17 mouse cellular contexts compared by ENCODE assay signal in the genomic region with DNA sequence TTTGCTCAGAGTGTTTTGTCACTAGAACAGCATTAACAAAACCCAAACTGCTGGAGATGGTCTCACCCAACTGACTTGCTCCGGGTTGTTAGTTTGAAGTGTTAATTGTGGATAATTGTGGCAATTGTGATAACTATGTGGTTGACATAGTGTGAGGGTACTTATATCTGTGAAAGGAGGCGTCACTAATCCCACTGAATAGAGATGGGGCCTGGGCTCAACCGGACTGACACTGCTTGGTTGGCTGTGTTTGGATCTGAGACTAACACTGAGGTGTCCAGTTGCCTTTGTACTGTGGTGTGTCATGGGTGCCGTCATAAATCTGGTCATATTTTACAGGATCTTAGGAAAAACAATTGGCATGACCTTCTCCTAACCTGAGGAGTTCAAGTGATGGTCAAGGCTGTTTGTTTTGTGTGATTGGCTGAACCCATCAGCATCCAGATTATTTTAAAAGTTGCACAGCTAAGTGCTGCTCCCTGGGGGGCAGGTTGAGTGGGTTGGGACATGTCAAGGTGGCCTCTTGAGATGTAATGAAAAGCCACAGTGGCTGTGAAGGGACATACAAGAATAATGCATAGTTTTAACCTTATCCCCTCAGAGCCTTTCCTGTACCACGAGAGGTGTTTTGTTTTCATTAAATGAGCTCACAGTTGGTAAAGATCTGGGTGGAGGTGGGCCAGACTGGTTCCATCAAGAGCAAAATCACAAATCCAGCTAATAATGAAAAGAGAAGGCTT. TPM values are rescaled to one million over a fixed set of nuclear protein-coding genes. Genes with fewer than 3 reads are reported as not detected.
A peak's percentile ranks its signal among the peaks of the same experiment; 100 is the strongest.
DNase-seq lines count a peak whose midpoint lies in the region; ATAC-seq and TF ChIP-seq lines count a peak whose summit lies in the region.
"Had no signal": no experiment of that assay in that cellular context is flagged by ENCODE, and none has a peak within 500 bp of the region (broad histone marks: within the 10 kb centered on the region; RNA-seq: fewer than 3 reads in every experiment).

No protein-coding gene starts in this region.

- DNase-seq in heart, adult 11 months, result peak; percentile 71
- no peak for DNase-seq in heart, adult 18-20 months
- no peak for DNase-seq in hindbrain, postnatal 0 days (ENCODE audit: low spot score)
- no peak for DNase-seq in frontal cortex, postnatal 10 days (ENCODE audit: low spot score in 2 of 2)
- no peak for DNase-seq in adrenal gland, postnatal 4 days (ENCODE audit: low spot score in 2 of 2)
- no peak for DNase-seq in kidney, postnatal 4 days
- DNase-seq: cerebellum, postnatal 10 days; gastrocnemius, postnatal 36 days; spleen, adult 18-20 months; thymus, adult 18-20 months had no signal

- 2% methylated on average over 5 of the region's 5 CpGs for WGBS in forebrain, embryonic 13.5 days
- 22% methylated on average over 5 of the region's 5 CpGs for WGBS in hindbrain, postnatal 0 days
- 11% methylated on average over 5 of the region's 5 CpGs for WGBS in neural tube, embryonic 12.5 days

- H3K4me3 ChIP-seq in forebrain, embryonic 13.5 days, result no peak overlapping the region
- H3K4me3 ChIP-seq in hindbrain, postnatal 0 days (ENCODE audit: low read length), result no peak overlapping the region
- H3K4me3 ChIP-seq in neural tube, embryonic 12.5 days, result no peak overlapping the region
- H3K4me3 ChIP-seq: erythroblast, embryonic 14.5 days had no signal

- H3K9ac ChIP-seq in forebrain, embryonic 13.5 days, result no peak overlapping the region
- H3K9ac ChIP-seq in hindbrain, postnatal 0 days (replicated peaks; ENCODE audit: low read length), result no peak overlapping the region
- no peak overlapping the region for H3K9ac ChIP-seq in neural tube, embryonic 12.5 days
- H3K9ac ChIP-seq: liver, postnatal 0 days had no signal

- ATAC-seq in forebrain, embryonic 13.5 days, result peak; percentile 70
- ATAC-seq in hindbrain, postnatal 0 days, result peak; percentile 8; the same call in 1 of the 2 replicates
- ATAC-seq in neural tube, embryonic 12.5 days (ENCODE audit: low FRiP score, low read depth), result peak; percentile 75
- ATAC-seq: intestine, postnatal 0 days; liver, postnatal 0 days had no signal

- H3K4me1 ChIP-seq in forebrain, embryonic 13.5 days, result peaks cover 36% of the 10 kb centered on the region
- no peaks in the 10 kb centered on the region for H3K4me1 ChIP-seq in hindbrain, postnatal 0 days (ENCODE audit: insufficient read depth, low read length)
- H3K4me1 ChIP-seq in neural tube, embryonic 12.5 days, result peaks cover 24% of the 10 kb centered on the region

- no peak overlapping the region for H3K4me2 ChIP-seq in forebrain, embryonic 13.5 days
- H3K4me2 ChIP-seq in hindbrain, postnatal 0 days (ENCODE audit: low read depth, low read length), result no peak overlapping the region
- H3K4me2 ChIP-seq in neural tube, embryonic 12.5 days (replicated peaks), result no peak overlapping the region

- 0 out of 2 replicates have a peak, but pooled peaks cover 2% of the 10 kb centered on the region for H3K9me3 ChIP-seq in forebrain, embryonic 13.5 days (replicated peaks)
- H3K9me3 ChIP-seq in hindbrain, postnatal 0 days (ENCODE audit: low read length), result no peaks in the 10 kb centered on the region
- H3K9me3 ChIP-seq in neural tube, embryonic 12.5 days, result no peaks in the 10 kb centered on the region

- peak overlapping the region; percentile 20 for H3K27ac ChIP-seq in forebrain, embryonic 13.5 days
- H3K27ac ChIP-seq in hindbrain, postnatal 0 days, result no peak overlapping the region
- no peak overlapping the region for H3K27ac ChIP-seq in neural tube, embryonic 12.5 days

- peaks cover 79% of the 10 kb centered on the region for H3K27me3 ChIP-seq in forebrain, embryonic 13.5 days
- no peaks in the 10 kb centered on the region for H3K27me3 ChIP-seq in hindbrain, postnatal 0 days (ENCODE audit: insufficient read depth, low read length)
- no peaks in the 10 kb centered on the region for H3K27me3 ChIP-seq in neural tube, embryonic 12.5 days (replicated peaks)

- no peaks in the 10 kb centered on the region for H3K36me3 ChIP-seq in forebrain, embryonic 13.5 days (ENCODE audit: poor library complexity, severe bottlenecking)
- no peaks in the 10 kb centered on the region for H3K36me3 ChIP-seq in hindbrain, postnatal 0 days (ENCODE audit: insufficient read depth, low read length)
- no peaks in the 10 kb centered on the region for H3K36me3 ChIP-seq in neural tube, embryonic 12.5 days

- no peak for TF ChIP-seq CTCF in hindbrain, postnatal 0 days (IDR thresholded peaks at IDR 0.05; ENCODE audit: low read depth)

RNA-seq across cellular contexts. Expression of gene Lhcgr, which starts 28.2 kb away (rescaled TPM):
- total RNA-seq in heart, adult 18-20 months (2021), result under 1 TPM in 1 of 2 experiments, not detected in 1; 0.07 TPM
- polyA plus RNA-seq in forebrain, embryonic 13.5 days (2015; fragmentation: Nextera tagmentation; extraction: Ambion mirVana), result 0.42 and 0.49 TPM in 2 replicates
- 0.40 and 0.89 TPM in 2 replicates for total RNA-seq in hindbrain, postnatal 0 days (2014; rRNA removed)
- 1.5 and 1.8 TPM in 2 replicates for polyA plus RNA-seq in hindbrain, postnatal 0 days (2015; fragmentation: Nextera tagmentation; extraction: Ambion mirVana)
- polyA plus RNA-seq in neural tube, embryonic 12.5 days (2016; fragmentation: Nextera tagmentation; extraction: Ambion mirVana), result 0.70 and 1.2 TPM in 2 replicates
- under 1 TPM; 0.06 to 0.11 TPM for total RNA-seq in adrenal gland, postnatal 4 days (2021)
- total RNA-seq: ES-E14; gastrocnemius, postnatal 36 days had no signal
- polyA plus RNA-seq: erythroblast, embryonic 14.5 days; heart, embryonic 16.5 days; intestine, postnatal 0 days; liver, postnatal 0 days had no signal

Comparison
In these comparisons a context has a peak if more than half of its experiments do, and no peak if none do; other contexts are left out.
1. ATAC-seq: peak in every context shown above with its lines; median percentile 75 in neural tube, embryonic 12.5 days; 70 in forebrain, embryonic 13.5 days; 8 in hindbrain, postnatal 0 days.